Mouse (Mus musculus) MEL (cell line): Measurements from ENCODE around the gene Acacb. TPM values are rescaled to one million over a fixed set of nuclear protein-coding genes. Genes with fewer than 3 reads are reported as not detected.

Experiments
- DNase-seq: peaks from one replicate; pipeline ENCODE4 v3.0.0; 2011; ENCODE audit warnings: low read depth, low spot score
- H3K27ac ChIP-seq: 2 replicates; pipeline ENCODE4 v1.5.1; 2012; ENCODE audit warnings: low read depth, mild to moderate bottlenecking, control low read depth, low read length, moderate library complexity; ENCODE audit not compliant: control insufficient read depth
- H3K27me3 ChIP-seq, 2 experiments: fragments of 150-350 bp in 1 of 2; sonication (generic) in 1 of 2; 2 replicates each; pipeline ENCODE4 v1.6.1; 2012; ENCODE audit warnings: low read length in 2 of 2, mild to moderate bottlenecking in 2 of 2, improper control_type of control experiment in 1 of 2, moderate library complexity in 1 of 2; ENCODE audit not compliant: insufficient read depth in 2 of 2, control insufficient read depth in 1 of 2
- H3K36me3 ChIP-seq, 2 experiments: 2 replicates each; pipeline ENCODE4 v1.6.1; 2012 to 2014; ENCODE audit warnings: low read length in 2 of 2, improper control_type of control experiment in 1 of 2, inconsistent platforms in 1 of 2, mild to moderate bottlenecking in 1 of 2; ENCODE audit not compliant: insufficient read depth in 2 of 2, control insufficient read depth in 1 of 2
- H3K4me1 ChIP-seq, 2 experiments: fragments of 150-350 bp in 1 of 2; sonication (generic) in 1 of 2; 2 replicates each; pipeline ENCODE4 v1.6.1; 2012; ENCODE audit warnings: low read length in 2 of 2, improper control_type of control experiment in 1 of 2, mild to moderate bottlenecking in 1 of 2; ENCODE audit not compliant: insufficient read depth in 2 of 2, control insufficient read depth in 1 of 2
- H3K4me3 ChIP-seq, 2 experiments: fragments of 150-350 bp in 1 of 2; sonication (generic) in 1 of 2; 2 replicates each; pipeline ENCODE4 v1.5.1; 2012; ENCODE audit warnings: low read depth in 2 of 2, low read length in 2 of 2, mild to moderate bottlenecking in 2 of 2, moderate library complexity in 2 of 2, control low read depth in 1 of 2, improper control_type of control experiment in 1 of 2; ENCODE audit not compliant: control insufficient read depth in 1 of 2, insufficient read depth in 1 of 2
- H3K79me2 ChIP-seq: 2 replicates; pipeline ENCODE4 v1.6.1; 2012; ENCODE audit warnings: mild to moderate bottlenecking, low read length, moderate library complexity; ENCODE audit not compliant: control insufficient read depth, poor library complexity, insufficient read depth
- H3K9ac ChIP-seq: 2 replicates; pipeline ENCODE4 v1.6.1; 2012; ENCODE audit warnings: low read depth, mild to moderate bottlenecking, control low read depth, low read length, moderate library complexity; ENCODE audit not compliant: control insufficient read depth, poor library complexity, severe bottlenecking
- H3K9me3 ChIP-seq: fragments of 150-350 bp; sonication (generic); replicated peaks from 2 replicates; pipeline ENCODE4 v1.6.1; 2012; ENCODE audit warnings: mild to moderate bottlenecking, low read length, improper control_type of control experiment, moderate library complexity; ENCODE audit not compliant: insufficient read depth
- CHD1 ChIP-seq: IDR thresholded peaks from 2 replicates; pipeline ENCODE4 v1.6.1; 2012; ENCODE audit warnings: low read depth, mild to moderate bottlenecking, inconsistent platforms, low read length, improper control_type of control experiment
- CHD2 ChIP-seq: IDR thresholded peaks from 2 replicates; pipeline ENCODE4 v1.6.1; 2011; ENCODE audit warnings: low read length, improper control_type of control experiment
- KAT2A ChIP-seq: conservative IDR thresholded peaks from 2 replicates; pipeline ENCODE4 v1.6.1; 2012; ENCODE audit warnings: low read depth, low read length, improper control_type of control experiment, inconsistent platforms
- MAFK ChIP-seq: IDR thresholded peaks from 2 replicates; pipeline ENCODE4 v1.6.1; 2011; ENCODE audit warnings: low read depth, mild to moderate bottlenecking, low read length, improper control_type of control experiment, borderline replicate concordance
- MAX ChIP-seq: IDR thresholded peaks from 2 replicates; pipeline ENCODE4 v1.6.1; 2011; ENCODE audit warnings: low read length, improper control_type of control experiment
- MAZ ChIP-seq: IDR thresholded peaks from 2 replicates; pipeline ENCODE4 v1.6.1; 2012; ENCODE audit warnings: low read depth, mild to moderate bottlenecking, inconsistent platforms, low read length, improper control_type of control experiment
- MEF2A ChIP-seq: IDR thresholded peaks from 2 replicates; pipeline ENCODE4 v1.6.1; 2014; ENCODE audit warnings: low read depth, mild to moderate bottlenecking, inconsistent platforms, low read length, improper control_type of control experiment; ENCODE audit not compliant: poor library complexity, insufficient replicate concordance, severe bottlenecking; ENCODE audit errors: extremely low read depth
- MYB ChIP-seq: IDR thresholded peaks from 2 replicates; pipeline ENCODE4 v1.6.1; 2011; ENCODE audit warnings: mild to moderate bottlenecking, low read depth, low read length, improper control_type of control experiment
- MYC ChIP-seq: IDR thresholded peaks from 2 replicates; pipeline ENCODE4 v1.6.1; 2011; ENCODE audit warnings: low read depth, mild to moderate bottlenecking, low read length, improper control_type of control experiment, moderate library complexity
- NELFE ChIP-seq: IDR thresholded peaks from 2 replicates; pipeline ENCODE4 v1.6.1; 2011; ENCODE audit warnings: low read depth, low read length, improper control_type of control experiment
- NRF1 ChIP-seq: IDR thresholded peaks from 2 replicates; pipeline ENCODE4 v1.6.1; 2014; ENCODE audit warnings: low read depth, mild to moderate bottlenecking, inconsistent platforms, low read length, improper control_type of control experiment, moderate library complexity; ENCODE audit not compliant: poor library complexity, insufficient read depth, severe bottlenecking
- POLR2A ChIP-seq, 2 experiments: IDR thresholded peaks; 2 replicates each; pipeline ENCODE4 v1.6.1; 2011 to 2012; ENCODE audit warnings: low read length in 2 of 2, mild to moderate bottlenecking in 2 of 2, control low read depth in 1 of 2, improper control_type of control experiment in 1 of 2, low read depth in 1 of 2, moderate library complexity in 1 of 2; ENCODE audit not compliant: control insufficient read depth in 1 of 2, insufficient read depth in 1 of 2, poor library complexity in 1 of 2
- POLR2AphosphoS5 ChIP-seq: IDR thresholded peaks from 2 replicates; pipeline ENCODE4 v1.6.1; 2012; ENCODE audit warnings: low read depth, borderline replicate concordance, mild to moderate bottlenecking, inconsistent platforms, low read length, moderate library complexity, mixed read lengths
- RAD21 ChIP-seq: IDR thresholded peaks from 2 replicates; pipeline ENCODE4 v1.6.1; 2011; ENCODE audit warnings: mild to moderate bottlenecking, low read depth, low read length, improper control_type of control experiment
- RCOR1 ChIP-seq: IDR thresholded peaks from 2 replicates; pipeline ENCODE4 v1.6.1; 2012; ENCODE audit warnings: low read depth, mild to moderate bottlenecking, inconsistent platforms, low read length, improper control_type of control experiment
- SIN3A ChIP-seq: IDR thresholded peaks from 2 replicates; pipeline ENCODE4 v1.6.1; 2012; ENCODE audit warnings: low read length, improper control_type of control experiment, inconsistent platforms
- TAL1 ChIP-seq: IDR thresholded peaks from 2 replicates; pipeline ENCODE4 v1.6.1; 2012; ENCODE audit warnings: mild to moderate bottlenecking, inconsistent platforms, low read length, moderate library complexity, mixed read lengths
- USF1 ChIP-seq: IDR thresholded peaks from 2 replicates; pipeline ENCODE4 v1.6.1; 2014; ENCODE audit warnings: low read depth, mild to moderate bottlenecking, inconsistent platforms, low read length, improper control_type of control experiment, moderate library complexity
- USF2 ChIP-seq, 2 experiments: IDR thresholded peaks; 2 replicates each; pipeline ENCODE4 v1.6.1; 2011 to 2012; ENCODE audit warnings: improper control_type of control experiment in 2 of 2, low read length in 2 of 2, borderline replicate concordance in 1 of 2, inconsistent platforms in 1 of 2, low read depth in 1 of 2, mild to moderate bottlenecking in 1 of 2; ENCODE audit not compliant: insufficient read depth in 1 of 2
- polyA plus RNA-seq, 2 experiments: library from polyadenylated mRNA; stranded (reverse) in 1 of 2; unstranded in 1 of 2; fragments of >175 nt in 1 of 2; fragments of >200 nt in 1 of 2; gene quantifications; 2 replicates each; pipeline versions ENCODE4 v1.2.1 to v1.2.4; 2012; ENCODE audit warnings: low replicate concordance in 2 of 2, low read depth in 1 of 2; ENCODE audit not compliant: insufficient read length in 2 of 2, insufficient read depth in 1 of 2, missing spikeins in 1 of 2
- total RNA-seq: library from RNA; depleted of rRNA; stranded (reverse); fragments of 300-350 nt; gene quantifications from 2 replicates; pipeline ENCODE4 v1.2.3, GENCODE M21; 2012

The Acacb gene
- total and polyA plus RNA-seq, 3 experiments: 2.0 to 5.3 TPM; not detected in 1

GRCm38 (mm10) chr5:114154765-114155164 is 8.4 kb downstream of the Acacb start:
- H3K9me3 ChIP-seq: no peaks in the 10 kb centered on the region
- TF ChIP-seq MEF2A (no peak), USF2 (IDR thresholded peaks at IDR 0.05; ENCODE audit: borderline replicate concordance in 1 of 2, insufficient read depth in 1 of 2, low read depth in 1 of 2, low read length in 2 of 2) (no peak), KAT2A (no peak), RAD21 (no peak), MYB (no peak), MAX (no peak), SIN3A (no peak), USF1 (no peak), CHD1 (no peak), MAZ (no peak), CHD2 (no peak), NELFE (no peak), POLR2A (IDR thresholded peaks at IDR 0.05; ENCODE audit: control insufficient read depth in 1 of 2, insufficient read depth in 1 of 2, low read depth in 1 of 2, low read length in 2 of 2, poor library complexity in 1 of 2) (no peak), TAL1 (no peak), MAFK (no peak), RCOR1 (no peak), POLR2AphosphoS5 (no peak), NRF1 (no peak)

GRCm38 (mm10) chr5:114155168-114155933 is 9.0 kb downstream of the Acacb start:
- no peak overlapping the region for H3K27ac ChIP-seq
- no peak for TF ChIP-seq MYC
- TF ChIP-seq RCOR1: no peak
- no peaks in the 10 kb centered on the region for H3K36me3 ChIP-seq
- H3K79me2 ChIP-seq: no peaks in the 10 kb centered on the region
- H3K27me3 ChIP-seq: no peaks in the 10 kb centered on the region
- no peak overlapping the region for H3K9ac ChIP-seq
- H3K4me1 ChIP-seq: no peaks in the 10 kb centered on the region
- no peak for DNase-seq
- H3K4me3 ChIP-seq: no peak overlapping the region
- no peaks in the 10 kb centered on the region for H3K9me3 ChIP-seq

More at GRCm38 (mm10) chr5:114154765-114155164, 8.4 kb downstream of the Acacb start:
- H3K4me1 ChIP-seq: no peaks in the 10 kb centered on the region
- no peaks in the 10 kb centered on the region for H3K79me2 ChIP-seq
- no peak overlapping the region for H3K27ac ChIP-seq
- no peak overlapping the region for H3K9ac ChIP-seq
- H3K36me3 ChIP-seq: no peaks in the 10 kb centered on the region
- H3K27me3 ChIP-seq: no peaks in the 10 kb centered on the region
- H3K4me3 ChIP-seq: no peak overlapping the region
- DNase-seq: no peak
